Mouse (Mus musculus) forebrain, postnatal 0 days (tissue): ENCODE data around the gene Stard5. TPM values are rescaled to one million over a fixed set of nuclear protein-coding genes. Genes with fewer than 3 reads are reported as not detected.

ENCODE experiments used
- ATAC-seq: fragments of 200-750 bp; cut with Nextera tagmentation; 2 replicates; pipeline ENCODE4 v1.8.0; 2017; ENCODE audit warnings: mild to moderate bottlenecking, moderate library complexity
- DNase-seq: peaks from one replicate; pipeline ENCODE4 v3.0.0-alpha.2; 2015
- H3K27ac ChIP-seq: fragments of 300-500 bp; sonication (generic); 2 replicates; pipeline ENCODE4 v1.5.1; 2014; ENCODE audit warnings: low read depth, mild to moderate bottlenecking, antibody characterized with exemption, low read length, moderate library complexity, mixed read lengths
- H3K27me3 ChIP-seq: fragments of 300-500 bp; sonication (generic); 2 replicates; pipeline ENCODE4 v1.6.1; 2014; ENCODE audit warnings: mild to moderate bottlenecking, low read length, mixed read lengths; ENCODE audit not compliant: insufficient read depth
- H3K36me3 ChIP-seq: fragments of 300-500 bp; sonication (generic); 2 replicates; pipeline ENCODE4 v1.6.1; 2014; ENCODE audit warnings: mild to moderate bottlenecking, moderate library complexity; ENCODE audit not compliant: insufficient read depth
- H3K4me1 ChIP-seq: fragments of 300-500 bp; sonication (generic); 2 replicates; pipeline ENCODE4 v1.6.1; 2014; ENCODE audit warnings: antibody characterized with exemption; ENCODE audit not compliant: insufficient read depth
- H3K4me2 ChIP-seq: fragments of 300-500 bp; sonication (generic); 2 replicates; pipeline ENCODE4 v1.6.1; 2014; ENCODE audit warnings: low read depth, mild to moderate bottlenecking, moderate library complexity
- H3K4me3 ChIP-seq: fragments of 300-500 bp; sonication (generic); 2 replicates; pipeline ENCODE4 v1.5.1; 2014; ENCODE audit warnings: low read depth, low read length, mixed read lengths
- H3K9ac ChIP-seq: fragments of 300-500 bp; sonication (generic); 2 replicates; pipeline ENCODE4 v1.6.1; 2014; ENCODE audit warnings: mild to moderate bottlenecking
- H3K9me3 ChIP-seq: fragments of 300-500 bp; sonication (generic); 2 replicates; pipeline ENCODE4 v1.6.1; 2016; ENCODE audit warnings: low read length
- CTCF ChIP-seq: sonication (generic); IDR thresholded peaks from 2 replicates; pipeline ENCODE4 v1.5.1; 2016; ENCODE audit warnings: antibody characterized with exemption, control low read depth, low read depth
- WGBS: fragments of 180-500 bp; shearing (Covaris S2); extraction: QIAGEN DNeasy Blood & Tissue Kit; methylation state at CpG from one replicate; pipeline ENCODE4 v1.1.7; 2014; 5-methylcytosine and 5-hydroxymethylcytosine counted together
- polyA plus RNA-seq: library from polyadenylated mRNA; unstranded; fragments of >200 nt; fragmentation: Nextera tagmentation; extraction: Ambion mirVana; gene quantifications from 2 replicates; pipeline ENCODE4 v1.2.1, GENCODE M21; 2015
- total RNA-seq: library from RNA; depleted of rRNA; stranded (reverse); fragments of >200 nt; gene quantifications from 2 replicates; pipeline ENCODE4 v1.2.3, GENCODE M21; 2014

Gene Stard5
- total and polyA plus RNA-seq, 2 experiments from 2014 or later, result 5.5 to 9.6 TPM

DNA sequence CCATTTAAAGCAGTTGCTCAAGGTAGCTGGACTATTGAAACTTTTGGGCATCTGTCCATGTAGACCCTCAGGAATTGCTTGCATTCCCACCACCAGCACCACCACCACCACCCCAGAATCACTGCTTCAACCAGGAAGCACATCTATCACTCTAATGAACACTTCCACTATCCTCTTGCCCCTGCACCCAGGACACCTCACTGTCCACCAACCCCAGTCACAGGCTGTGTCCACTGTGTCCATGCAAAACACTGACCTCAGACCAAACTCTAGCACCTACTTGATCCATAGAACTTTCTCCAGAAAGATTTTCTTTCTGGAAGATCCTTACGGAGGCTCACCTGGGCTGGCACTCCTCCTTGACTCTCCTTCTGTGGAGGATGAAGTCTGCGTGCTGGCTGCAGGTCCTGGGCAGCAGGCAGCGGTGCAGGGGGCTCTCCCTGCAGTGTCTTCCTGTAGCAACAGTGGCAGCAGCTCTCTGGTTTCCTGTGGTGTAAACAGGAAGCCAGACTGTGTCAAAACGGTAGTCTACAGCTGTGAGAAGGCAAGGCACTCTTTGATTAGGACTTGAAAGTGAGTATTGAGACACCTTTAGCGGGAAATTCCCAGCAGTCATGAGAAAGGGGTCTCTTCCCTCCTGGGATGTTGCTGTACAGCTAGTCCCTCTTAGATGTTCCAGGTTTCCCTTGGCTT lies 23.3 kb downstream of the Stard5 start:
- Histone ChIP-seq H3K27me3 (no peaks in the 10 kb centered on the region), H3K27ac (no peak overlapping the region), H3K9ac (no peak overlapping the region), H3K4me2 (no peak overlapping the region), H3K4me1 (no peaks in the 10 kb centered on the region), H3K36me3 (no peaks in the 10 kb centered on the region), H3K9me3 (no peaks in the 10 kb centered on the region), H3K4me3 (no peak overlapping the region)
- no peak for TF ChIP-seq CTCF
- ATAC-seq (no peak), DNase-seq (no peak)
- 77% methylated on average over 5 of the region's 5 CpGs for WGBS

DNA sequence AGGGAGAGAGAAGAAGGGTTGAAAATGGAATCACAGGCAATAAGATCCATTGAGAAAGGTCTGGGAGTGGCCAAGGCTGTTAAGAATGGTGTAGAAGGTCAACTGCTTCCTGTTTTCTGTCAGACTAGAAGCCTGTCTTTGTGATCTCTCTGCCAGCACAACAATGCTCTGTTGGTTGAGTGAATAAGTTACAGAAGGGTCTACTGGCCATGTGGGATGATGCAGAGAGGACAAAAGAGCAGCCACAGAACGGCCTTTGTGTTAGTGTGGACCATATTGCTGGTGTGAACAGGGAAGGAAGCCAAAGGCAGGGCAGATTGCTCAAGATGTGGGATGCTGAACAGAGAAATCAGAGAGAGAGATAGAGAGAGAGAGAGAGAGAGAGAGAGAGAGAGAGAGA lies 27.0 kb downstream of the Stard5 start:
- Histone ChIP-seq H3K4me1 (no peaks in the 10 kb centered on the region), H3K27ac (no peak overlapping the region), H3K9me3 (no peaks in the 10 kb centered on the region), H3K27me3 (no peaks in the 10 kb centered on the region), H3K9ac (no peak overlapping the region), H3K36me3 (no peaks in the 10 kb centered on the region), H3K4me2 (no peak overlapping the region), H3K4me3 (no peak overlapping the region)
- TF ChIP-seq CTCF, result no peak
- WGBS, result 56% methylated on average over 1 of the region's 1 CpGs
- DNase-seq, result no peak
- no peak for ATAC-seq

DNA sequence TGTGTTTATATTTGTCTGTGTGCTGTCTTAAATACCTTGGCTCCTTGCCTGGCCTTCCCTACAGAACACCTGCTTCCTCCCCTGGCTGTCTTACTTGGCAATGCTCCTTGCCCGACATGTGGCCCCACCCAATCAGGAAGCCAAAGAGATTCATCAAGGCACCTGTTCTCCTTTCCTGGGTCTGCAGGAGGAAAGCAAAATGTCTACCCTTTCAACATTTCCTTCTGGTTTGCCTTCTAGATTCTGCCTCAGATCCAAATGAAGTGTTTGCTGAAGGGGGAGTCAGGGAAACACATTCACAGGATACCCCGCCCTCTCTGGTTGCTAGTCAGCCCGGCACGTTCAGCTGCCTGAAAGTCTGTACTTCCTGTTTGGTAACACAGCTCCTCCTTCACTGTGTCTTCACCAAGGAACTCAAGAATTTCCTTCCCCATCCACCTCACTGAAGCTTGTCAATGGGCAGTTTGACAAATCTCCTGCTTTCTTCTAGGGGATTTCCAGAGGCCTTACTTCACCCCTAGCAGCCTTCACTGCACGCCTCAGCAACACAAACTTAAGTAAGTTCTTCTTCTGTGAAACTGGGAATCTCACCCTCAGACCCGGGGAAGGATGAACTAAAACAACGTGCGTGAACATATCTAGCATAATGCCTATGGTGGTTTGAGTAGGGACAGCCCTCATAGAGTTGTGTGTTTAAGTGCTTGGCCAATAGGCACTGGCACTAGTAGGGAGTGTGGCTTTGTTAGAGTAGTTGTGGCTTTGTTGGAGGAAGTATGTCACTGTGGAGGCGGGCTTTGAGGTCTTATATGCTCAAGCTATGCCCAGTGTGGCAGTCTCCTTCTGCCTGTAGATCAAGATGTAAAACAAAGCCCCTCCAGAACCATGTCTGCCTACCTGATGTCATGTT lies 27.7 kb downstream of the Stard5 start:
- no peak for TF ChIP-seq CTCF
- Histone ChIP-seq H3K4me2 (no peak overlapping the region), H3K27ac (no peak overlapping the region), H3K4me1 (no peaks in the 10 kb centered on the region), H3K27me3 (no peaks in the 10 kb centered on the region), H3K9me3 (no peaks in the 10 kb centered on the region), H3K36me3 (no peaks in the 10 kb centered on the region), H3K4me3 (no peak overlapping the region), H3K9ac (no peak overlapping the region)
- 82% methylated on average over 9 of the region's 9 CpGs for WGBS
- ATAC-seq, result no peak
- peak; percentile 33 for DNase-seq

DNA sequence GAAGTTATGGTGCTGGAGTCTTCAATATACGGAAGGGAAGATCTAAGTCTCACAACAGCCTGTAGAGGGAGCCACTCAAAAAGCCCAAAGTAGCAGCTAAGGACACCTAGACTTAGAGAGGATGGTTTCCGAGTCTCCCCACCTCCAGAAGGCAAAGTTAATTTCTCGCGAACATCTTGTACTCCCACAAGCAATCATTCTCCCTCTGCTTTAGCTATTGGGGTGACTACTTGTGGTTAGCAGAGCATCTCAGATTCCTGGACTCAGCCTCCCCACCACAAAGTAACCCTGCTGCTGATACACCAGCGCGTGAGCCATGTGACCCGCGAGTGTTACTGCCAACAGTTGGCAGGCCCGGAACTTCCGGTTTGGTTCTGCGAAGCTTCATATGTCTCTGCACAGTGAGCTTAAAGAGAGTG lies 28.5 kb downstream of the Stard5 start:
- DNase-seq (no peak), ATAC-seq (no peak)
- TF ChIP-seq CTCF, result no peak
- no peak overlapping the region for H3K4me2 ChIP-seq
- H3K27me3 ChIP-seq, result no peaks in the 10 kb centered on the region
- 89% methylated on average over 11 of the region's 11 CpGs for WGBS
- H3K36me3 ChIP-seq, result no peaks in the 10 kb centered on the region
- H3K4me1 ChIP-seq, result no peaks in the 10 kb centered on the region
- H3K27ac ChIP-seq, result no peak overlapping the region
- no peaks in the 10 kb centered on the region for H3K9me3 ChIP-seq
- H3K9ac ChIP-seq, result no peak overlapping the region
- no peak overlapping the region for H3K4me3 ChIP-seq

DNA sequence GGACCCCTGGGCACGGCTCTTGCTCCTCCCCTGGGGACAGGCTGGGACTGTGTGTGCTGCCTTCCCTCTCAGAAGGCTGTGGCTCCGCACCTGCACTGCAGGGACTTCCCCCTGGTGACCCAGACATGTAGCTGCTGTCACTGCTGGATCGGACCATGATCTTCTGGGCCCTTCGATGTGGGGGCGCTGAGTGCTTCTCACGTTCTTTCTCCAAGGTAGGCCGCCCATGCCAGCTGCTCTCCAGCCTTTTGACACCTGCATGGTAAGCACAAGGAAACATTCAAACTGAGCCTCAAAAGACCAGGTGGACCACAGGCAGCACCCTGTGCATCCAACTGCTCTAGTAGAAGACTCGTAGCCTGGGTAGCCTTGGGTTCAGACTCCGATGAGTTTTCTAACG lies 29.3 kb downstream of the Stard5 start:
- TF ChIP-seq CTCF, result no peak
- WGBS, result 94% methylated on average over 10 of the region's 10 CpGs
- Histone ChIP-seq H3K4me1 (no peaks in the 10 kb centered on the region), H3K27me3 (no peaks in the 10 kb centered on the region), H3K4me3 (no peak overlapping the region), H3K9ac (no peak overlapping the region), H3K36me3 (no peaks in the 10 kb centered on the region), H3K9me3 (no peaks in the 10 kb centered on the region), H3K4me2 (no peak overlapping the region), H3K27ac (no peak overlapping the region)
- ATAC-seq (no peak), DNase-seq (no peak)

DNA sequence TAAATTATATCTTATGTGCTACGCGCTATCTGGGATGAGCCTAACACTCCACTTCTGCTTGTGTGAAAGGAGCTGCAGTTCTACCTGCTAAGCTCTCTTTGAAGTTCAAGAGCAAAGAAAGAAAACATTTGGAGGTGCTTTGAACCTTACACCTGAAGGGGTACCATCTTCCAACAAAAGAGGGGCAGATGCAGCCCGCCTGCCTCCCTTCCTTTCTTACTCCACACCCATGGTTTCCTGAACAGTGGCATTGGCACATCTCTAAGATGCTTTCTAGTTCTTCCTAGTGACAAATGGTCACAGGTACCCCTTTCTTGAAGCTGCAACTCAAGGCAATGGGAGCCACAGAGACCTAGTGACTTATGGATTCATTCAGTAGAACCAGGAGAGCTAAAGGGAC lies 30.0 kb downstream of the Stard5 start:
- DNase-seq (no peak), ATAC-seq (no peak)
- Histone ChIP-seq H3K27me3 (no peaks in the 10 kb centered on the region), H3K4me1 (no peaks in the 10 kb centered on the region), H3K4me3 (no peak overlapping the region), H3K36me3 (no peaks in the 10 kb centered on the region), H3K4me2 (no peak overlapping the region), H3K9ac (no peak overlapping the region), H3K9me3 (no peaks in the 10 kb centered on the region), H3K27ac (no peak overlapping the region)
- WGBS, result 91% methylated on average over 3 of the region's 3 CpGs
- TF ChIP-seq CTCF, result no peak

DNA sequence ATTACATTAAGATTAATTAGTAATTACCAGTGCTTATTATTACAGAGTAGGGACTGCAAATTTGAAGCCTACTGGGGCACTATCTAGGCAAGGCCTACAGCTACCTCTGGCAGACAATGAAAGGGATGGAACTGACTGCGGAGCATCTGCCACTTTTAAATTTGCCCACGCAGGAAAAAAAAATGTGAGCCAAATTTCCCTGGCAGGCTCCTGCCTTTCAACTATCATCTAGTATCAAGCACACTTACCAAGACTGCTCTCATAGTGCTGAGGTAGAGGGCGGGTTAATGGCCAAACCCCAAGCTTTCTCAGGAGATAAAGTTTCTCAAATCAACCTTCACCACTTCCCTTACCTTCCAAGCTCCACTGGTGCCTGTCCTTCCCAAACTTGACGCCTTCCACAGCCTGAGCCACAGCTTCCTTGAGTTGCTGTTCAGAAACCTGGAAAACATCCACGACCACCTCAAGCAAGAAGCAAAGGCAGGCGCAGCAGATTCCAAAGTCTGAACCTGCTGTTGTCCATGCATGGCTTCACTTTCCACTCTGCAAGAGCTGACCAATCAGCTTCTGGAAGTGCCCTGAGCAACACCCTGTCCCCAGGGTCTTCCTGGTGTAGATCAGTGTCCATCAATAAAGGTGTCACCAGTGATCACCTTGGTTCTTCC lies 31.1 kb downstream of the Stard5 start:
- no peaks in the 10 kb centered on the region for H3K4me1 ChIP-seq
- DNase-seq, result peak; percentile 41
- H3K36me3 ChIP-seq, result no peaks in the 10 kb centered on the region
- no peak overlapping the region for H3K4me2 ChIP-seq
- H3K27me3 ChIP-seq, result no peaks in the 10 kb centered on the region
- TF ChIP-seq CTCF, result no peak
- H3K4me3 ChIP-seq, result no peak overlapping the region
- no peaks in the 10 kb centered on the region for H3K9me3 ChIP-seq
- H3K27ac ChIP-seq, result no peak overlapping the region
- no peak for ATAC-seq
- no peak overlapping the region for H3K9ac ChIP-seq
- 71% methylated on average over 6 of the region's 6 CpGs for WGBS
